Mouse (Mus musculus) ES-Bruce4 (cell line): ENCODE measurements around the gene Sdc4.

Source experiments
- CTCF ChIP-seq: IDR thresholded peaks from one replicate; pipeline ENCODE4 v1.8.1; 2011; ENCODE audit warnings: low read depth, low read length
- EP300 ChIP-seq: IDR thresholded peaks from 2 replicates; pipeline ENCODE4 v1.6.1; 2011; ENCODE audit warnings: low read depth, low read length; ENCODE audit not compliant: insufficient read depth
- POLR2A ChIP-seq: IDR thresholded peaks from one replicate; pipeline ENCODE4 v1.8.1; 2011; ENCODE audit warnings: low read length; ENCODE audit not compliant: insufficient read depth

DNA sequence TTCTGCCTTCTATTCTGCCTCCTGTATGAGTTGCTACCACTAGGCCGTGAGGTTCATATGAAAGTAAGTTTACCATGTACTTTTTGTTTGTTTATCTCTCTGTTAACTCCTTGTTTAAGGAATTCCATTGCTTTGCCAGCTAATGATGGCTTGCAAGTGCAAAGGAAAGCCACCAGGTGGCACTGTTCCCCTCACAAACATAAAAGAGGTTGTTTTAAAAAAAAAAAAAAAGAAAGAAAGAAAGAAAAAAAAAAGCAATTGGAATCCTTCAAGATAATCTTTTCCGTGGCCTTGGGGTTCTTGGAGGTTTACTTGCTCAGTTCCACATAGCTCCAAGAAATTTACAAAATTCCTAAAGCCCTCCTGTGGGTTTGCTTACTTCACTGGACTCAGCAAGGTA, 26.5 kb downstream of the Sdc4 start:
- TF ChIP-seq POLR2A (no peak), EP300 (no peak), CTCF (peak; percentile 18)
